ENCODE assay signal across 7 mouse cellular contexts in genomic region chr17:28373821-28374220, GRCm38 (mm10). TPM values are rescaled to one million over a fixed set of nuclear protein-coding genes. Genes with fewer than 3 reads are reported as not detected.
DNase-seq lines count a peak whose midpoint lies in the region; ATAC-seq and TF ChIP-seq lines count a peak whose summit lies in the region.

No protein-coding gene starts in this region.

- no peak overlapping the region for H3K27ac ChIP-seq in neural tube, embryonic 15.5 days (replicated peaks)
- H3K27ac ChIP-seq in kidney, embryonic 14.5 days (ENCODE audit: low read depth, low read length): no peak overlapping the region
- H3K27ac ChIP-seq in thymus, adult 2 months (ENCODE audit: control insufficient read depth, insufficient read depth, low read length): peak overlapping the region; percentile 66

- no peak for TF ChIP-seq POLR2A in thymus, adult 2 months (IDR thresholded peaks at IDR 0.05; ENCODE audit: control insufficient read depth, extremely low read depth, insufficient read depth, low read length, poor library complexity)

- 12% methylated on average over 10 of the region's 10 CpGs for WGBS in neural tube, embryonic 15.5 days
- WGBS in kidney, embryonic 14.5 days: 15% methylated on average over 10 of the region's 10 CpGs
- WGBS in thymus, adult 2 months: 20% methylated on average over 10 of the region's 10 CpGs

- H3K9ac ChIP-seq in neural tube, embryonic 15.5 days (replicated peaks): no peak overlapping the region
- no peak overlapping the region for H3K9ac ChIP-seq in kidney, embryonic 14.5 days (ENCODE audit: low read depth, low read length)

- no peaks in the 10 kb centered on the region for H3K9me3 ChIP-seq in neural tube, embryonic 15.5 days (replicated peaks)
- no peaks in the 10 kb centered on the region for H3K9me3 ChIP-seq in kidney, embryonic 14.5 days (ENCODE audit: control insufficient read depth, low read length)
- H3K9me3 ChIP-seq in megakaryocyte, embryonic 14.5 days: no peaks in the 10 kb centered on the region

- H3K4me2 ChIP-seq in neural tube, embryonic 15.5 days: no peak overlapping the region
- H3K4me2 ChIP-seq in kidney, embryonic 14.5 days (replicated peaks; ENCODE audit: low read depth, low read length): no peak overlapping the region

- peak; percentile 95; the same call in 1 of the 2 replicates for TF ChIP-seq CTCF in thymus, adult 2 months (IDR thresholded peaks at IDR 0.05; ENCODE audit: borderline replicate concordance, control insufficient read depth, extremely low read depth, insufficient read depth, low read length, poor library complexity)

- no peaks in the 10 kb centered on the region for H3K36me3 ChIP-seq in neural tube, embryonic 15.5 days
- no peaks in the 10 kb centered on the region for H3K36me3 ChIP-seq in kidney, embryonic 14.5 days (ENCODE audit: control insufficient read depth, insufficient read depth, low read length)
- no peaks in the 10 kb centered on the region for H3K36me3 ChIP-seq in megakaryocyte, embryonic 14.5 days (replicated peaks; ENCODE audit: low read length)
- no peaks in the 10 kb centered on the region for H3K36me3 ChIP-seq in thymus, adult 2 months (ENCODE audit: control insufficient read depth, insufficient read depth, low read length)

- DNase-seq in neural tube, embryonic 10.5 days (ENCODE audit: extremely low spot score, low spot score): peak; percentile 49
- peak; percentile 85 for DNase-seq in R1 (ENCODE audit: low read depth, low spot score)
- DNase-seq in embryo, embryonic 11 days: peak; percentile 68
- peak; percentile 87 for DNase-seq in thymus, adult 2 months

- no peak for ATAC-seq in neural tube, embryonic 15.5 days (ENCODE audit: low FRiP score)
- peak; percentile 36; the same call in 1 of the 2 replicates for ATAC-seq in kidney, embryonic 14.5 days (ENCODE audit: low FRiP score, low TSS enrichment)

- no peak overlapping the region for H3K4me3 ChIP-seq in neural tube, embryonic 15.5 days (replicated peaks)
- no peak overlapping the region for H3K4me3 ChIP-seq in kidney, embryonic 14.5 days (ENCODE audit: low read length)
- H3K4me3 ChIP-seq in megakaryocyte, embryonic 14.5 days (replicated peaks): peak overlapping the region; percentile 62
- peak overlapping the region; percentile 25; the same call in 1 of the 2 replicates for H3K4me3 ChIP-seq in thymus, adult 2 months (ENCODE audit: control insufficient read depth, insufficient read depth, low read length)

- peaks cover 46% of the 10 kb centered on the region for H3K27me3 ChIP-seq in neural tube, embryonic 15.5 days (replicated peaks)
- H3K27me3 ChIP-seq in kidney, embryonic 14.5 days (ENCODE audit: control insufficient read depth, insufficient read depth, low read length): peaks cover 19% of the 10 kb centered on the region
- peaks cover 36% of the 10 kb centered on the region for H3K27me3 ChIP-seq in megakaryocyte, embryonic 14.5 days (replicated peaks)
- no peaks in the 10 kb centered on the region; the same call in 1 of the 2 replicates for H3K27me3 ChIP-seq in thymus, adult 2 months (ENCODE audit: control insufficient read depth, insufficient read depth, low read length)

- no peaks in the 10 kb centered on the region for H3K4me1 ChIP-seq in neural tube, embryonic 15.5 days
- 0 out of 2 replicates have a peak, but pooled peaks cover 4% of the 10 kb centered on the region for H3K4me1 ChIP-seq in kidney, embryonic 14.5 days (ENCODE audit: control insufficient read depth, insufficient read depth, low read length)
- peaks cover 31% of the 10 kb centered on the region for H3K4me1 ChIP-seq in megakaryocyte, embryonic 14.5 days
- H3K4me1 ChIP-seq in thymus, adult 2 months (replicated peaks; ENCODE audit: control insufficient read depth, insufficient read depth, low read length): peaks cover 16% of the 10 kb centered on the region

RNA-seq across cellular contexts. Expression of gene Tulp1, which starts 8.8 kb away (rescaled TPM):
- 1.1 and 1.5 TPM in 2 replicates for polyA plus RNA-seq in neural tube, embryonic 15.5 days (2015; fragmentation: Nextera tagmentation; extraction: Ambion mirVana)
- polyA plus RNA-seq in kidney, embryonic 14.5 days (2014; fragmentation: Nextera tagmentation; extraction: Ambion mirVana): 5.1 and 5.6 TPM in 2 replicates
- 2.7 TPM in 1 of 2 replicates, not detected in the other for polyA plus RNA-seq in megakaryocyte, embryonic 14.5 days (2012; ENCODE audit: insufficient read depth, low replicate concordance)
- polyA plus RNA-seq in thymus, adult 2 months (2012; rRNA removed): 0.35 and 0.59 TPM in 2 replicates

RNA-seq across cellular contexts. Expression of gene Tead3, which starts 23.2 kb away (rescaled TPM):
- polyA plus RNA-seq in neural tube, embryonic 15.5 days (2015; fragmentation: Nextera tagmentation; extraction: Ambion mirVana): 1.5 and 3.2 TPM in 2 replicates
- polyA plus RNA-seq in kidney, embryonic 14.5 days (2014; fragmentation: Nextera tagmentation; extraction: Ambion mirVana): 8.7 and 10.9 TPM in 2 replicates
- 0.26 TPM in 1 of 2 replicates, not detected in the other for polyA plus RNA-seq in megakaryocyte, embryonic 14.5 days (2012; ENCODE audit: insufficient read depth, low replicate concordance)
- polyA plus RNA-seq in thymus, adult 2 months (2012; rRNA removed): 10.6 and 11.6 TPM in 2 replicates

RNA-seq across cellular contexts. Expression of gene Rpl10a, which starts 45.5 kb away (rescaled TPM):
- 329 and 387 TPM in 2 replicates for polyA plus RNA-seq in neural tube, embryonic 15.5 days (2015; fragmentation: Nextera tagmentation; extraction: Ambion mirVana)
- polyA plus RNA-seq in kidney, embryonic 14.5 days (2014; fragmentation: Nextera tagmentation; extraction: Ambion mirVana): 911 and 1,064 TPM in 2 replicates
- polyA plus RNA-seq in megakaryocyte, embryonic 14.5 days (2012; ENCODE audit: insufficient read depth, low replicate concordance): 4,291 and 7,093 TPM in 2 replicates
- polyA plus RNA-seq in thymus, adult 2 months (2012; rRNA removed): 3,187 and 3,626 TPM in 2 replicates

Comparison
In these comparisons a context has a peak if more than half of its experiments do, and no peak if none do; other contexts are left out.
1. H3K4me3 ChIP-seq: peak in megakaryocyte, embryonic 14.5 days (single experiment) and thymus, adult 2 months (single experiment); none in neural tube, embryonic 15.5 days (single experiment) and kidney, embryonic 14.5 days (single experiment).
2. Peak in every context shown above with its lines, with median percentiles within 50 percentile points of each other: DNase-seq.